Mouse (Mus musculus) liver, embryonic 15.5 days (tissue): ENCODE measurements around the gene Gpam. TPM values are rescaled to one million over a fixed set of nuclear protein-coding genes. Genes with fewer than 3 reads are reported as not detected.
"Not testable (repeated sequence)": the region's sequence is repeated elsewhere in the genome, so short reads cannot be mapped to it uniquely, and the experiment has no call there.

ENCODE experiments used
- ATAC-seq: fragments of 200-750 bp; cut with Nextera tagmentation; 2 replicates; pipeline ENCODE4 v1.8.0; 2017; ENCODE audit warnings: moderate number of reproducible peaks, mild to moderate bottlenecking, moderate library complexity; ENCODE audit not compliant: insufficient read depth
- H3K27ac ChIP-seq: fragments of 300-500 bp; sonication (generic); replicated peaks from 2 replicates; pipeline ENCODE4 v1.5.1; 2015; ENCODE audit warnings: mild to moderate bottlenecking, inconsistent platforms
- H3K27me3 ChIP-seq: fragments of 300-500 bp; sonication (generic); 2 replicates; pipeline ENCODE4 v1.6.1; 2015; ENCODE audit warnings: mild to moderate bottlenecking, inconsistent platforms
- H3K36me3 ChIP-seq: fragments of 300-500 bp; sonication (generic); replicated peaks from 2 replicates; pipeline ENCODE4 v1.6.1; 2015; ENCODE audit warnings: moderate library complexity, mild to moderate bottlenecking, inconsistent platforms
- H3K4me1 ChIP-seq: fragments of 300-500 bp; sonication (generic); replicated peaks from 2 replicates; pipeline ENCODE4 v1.6.1; 2015; ENCODE audit warnings: inconsistent platforms
- H3K4me2 ChIP-seq: fragments of 300-500 bp; sonication (generic); 2 replicates; pipeline ENCODE4 v1.6.1; 2015; ENCODE audit warnings: moderate library complexity, mild to moderate bottlenecking, inconsistent platforms
- H3K4me3 ChIP-seq: fragments of 300-500 bp; sonication (generic); replicated peaks from 2 replicates; pipeline ENCODE4 v1.5.1; 2015; ENCODE audit warnings: mild to moderate bottlenecking, inconsistent platforms
- H3K9ac ChIP-seq: fragments of 300-500 bp; sonication (generic); 2 replicates; pipeline ENCODE4 v1.6.1; 2015; ENCODE audit warnings: moderate library complexity, mild to moderate bottlenecking, inconsistent platforms
- H3K9me3 ChIP-seq: fragments of 300-500 bp; sonication (generic); replicated peaks from 2 replicates; pipeline ENCODE4 v1.6.1; 2016; ENCODE audit warnings: inconsistent platforms
- WGBS: fragments of 180-500 bp; shearing (Covaris S2); methylation state at CpG from one replicate; pipeline ENCODE4 v1.1.7; 2015; ENCODE audit warnings: mixed read lengths; ENCODE audit not compliant: insufficient replicate concordance; 5-methylcytosine and 5-hydroxymethylcytosine counted together
- polyA plus RNA-seq: library from polyadenylated mRNA; unstranded; fragments of >200 nt; fragmentation: Nextera tagmentation; extraction: Ambion mirVana; gene quantifications from 2 replicates; pipeline ENCODE4 v1.2.1, GENCODE M21; 2015

The Gpam gene
- polyA plus RNA-seq, 1 experiment from 2014 or later, result 28.3 TPM

DNA sequence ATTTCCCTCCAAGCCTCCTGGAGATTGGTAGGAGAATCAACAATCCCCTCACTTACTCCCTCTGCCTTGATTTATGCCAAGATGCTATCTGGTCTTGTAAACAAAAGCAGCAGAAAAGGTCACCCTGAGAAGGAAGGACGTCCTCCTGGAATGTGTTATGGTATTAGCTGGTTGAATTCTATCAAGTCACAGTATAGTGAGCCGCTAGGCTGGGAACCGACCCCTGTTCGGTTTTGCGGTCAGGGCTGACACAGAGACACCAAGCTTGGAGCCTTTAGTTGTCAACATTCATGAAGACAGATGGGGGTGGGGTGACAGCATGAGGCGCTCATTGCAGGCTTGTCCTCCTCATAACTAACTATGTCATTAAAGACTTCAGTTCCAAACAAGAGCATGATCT lies 32.8 kb upstream of the Gpam start:
- H3K4me2 ChIP-seq, result no peak overlapping the region
- 62% methylated on average over 6 of the region's 6 CpGs for WGBS

DNA sequence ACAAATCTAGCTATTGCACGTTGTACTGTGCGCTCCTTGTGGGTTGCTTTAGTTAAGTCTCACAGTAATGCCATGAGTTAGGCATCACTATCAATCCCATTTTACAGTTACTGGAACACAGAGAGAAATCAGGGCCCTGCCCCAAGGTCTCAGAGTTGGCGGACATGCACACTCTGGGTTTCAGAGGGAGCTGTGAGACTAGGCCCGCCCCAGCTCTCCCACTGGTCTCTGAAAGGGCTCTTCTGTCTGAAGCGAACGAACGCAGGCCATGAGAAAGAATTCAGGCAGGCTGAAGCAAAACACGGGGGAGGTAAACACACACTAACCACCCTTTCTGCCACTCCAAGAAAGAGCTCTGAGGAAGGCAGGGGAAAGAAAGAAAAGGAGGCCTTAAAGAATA lies 31.6 kb upstream of the Gpam start:
- Histone ChIP-seq H3K9me3 (no peaks in the 10 kb centered on the region), H3K27me3 (no peaks in the 10 kb centered on the region), H3K9ac (no peak overlapping the region), H3K4me3 (no peak overlapping the region), H3K4me1 (no peaks in the 10 kb centered on the region), H3K36me3 (no peaks in the 10 kb centered on the region), H3K4me2 (no peak overlapping the region), H3K27ac (no peak overlapping the region)
- 67% methylated on average over 8 of the region's 8 CpGs for WGBS
- no peak for ATAC-seq

More for the DNA sequence above, 32.8 kb upstream of the Gpam start:
- Histone ChIP-seq H3K4me1 (no peaks in the 10 kb centered on the region), H3K36me3 (no peaks in the 10 kb centered on the region), H3K9me3 (no peaks in the 10 kb centered on the region), H3K27me3 (no peaks in the 10 kb centered on the region), H3K9ac (no peak overlapping the region), H3K27ac (no peak overlapping the region), H3K4me3 (no peak overlapping the region)
- ATAC-seq, result no peak

DNA sequence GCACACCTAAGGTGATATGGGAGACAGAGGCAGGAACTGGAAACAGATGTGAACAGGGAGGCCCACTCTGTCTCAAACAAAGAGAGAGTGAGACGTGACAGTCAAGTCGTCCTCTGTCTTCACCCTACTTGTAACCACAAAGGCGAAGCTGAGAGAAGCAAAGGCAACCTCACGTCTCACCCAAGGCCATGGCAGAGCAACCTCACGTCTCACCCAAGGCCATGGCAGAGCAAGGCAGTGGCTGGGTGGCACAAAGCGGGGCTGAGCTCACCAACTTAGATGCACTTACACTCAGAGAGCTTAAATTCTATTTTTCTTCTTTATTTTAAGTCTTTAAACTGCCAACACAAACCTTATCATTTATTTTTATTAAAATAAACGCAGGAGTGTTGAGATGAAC lies 30.0 kb upstream of the Gpam start:
- Histone ChIP-seq H3K36me3 (no peaks in the 10 kb centered on the region), H3K4me1 (no peaks in the 10 kb centered on the region), H3K27me3 (no peaks in the 10 kb centered on the region), H3K4me2 (no peak overlapping the region), H3K4me3 (no peak overlapping the region), H3K9me3 (no peaks in the 10 kb centered on the region), H3K27ac (no peak overlapping the region), H3K9ac (no peak overlapping the region)
- 61% methylated on average over 7 of the region's 7 CpGs for WGBS
- ATAC-seq, result no peak

DNA sequence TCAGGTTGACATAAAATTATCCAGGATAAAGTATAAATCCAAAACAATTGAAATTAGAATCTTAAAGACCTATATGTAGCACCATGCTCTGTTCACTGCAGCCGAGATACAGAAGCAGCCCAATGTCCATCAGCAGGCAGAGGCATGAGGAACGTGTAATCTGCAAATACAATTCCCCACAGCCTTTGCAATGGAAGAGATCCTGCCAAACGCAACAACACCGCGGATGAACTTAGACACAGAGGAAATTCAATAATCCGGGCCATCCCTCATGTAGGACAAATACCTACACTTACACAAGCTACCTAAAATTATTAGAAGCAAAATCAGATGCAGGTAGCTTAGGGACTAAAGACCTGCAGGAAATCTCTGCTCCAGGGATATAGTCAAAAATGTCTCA lies 25.9 kb upstream of the Gpam start:
- Histone ChIP-seq H3K27ac (no peak overlapping the region), H3K9ac (no peak overlapping the region), H3K27me3 (no peaks in the 10 kb centered on the region), H3K9me3 (no peaks in the 10 kb centered on the region), H3K4me3 (no peak overlapping the region), H3K4me1 (peaks cover 3% of the 10 kb centered on the region), H3K36me3 (no peaks in the 10 kb centered on the region), H3K4me2 (no peak overlapping the region)
- WGBS, result 65% methylated on average over 6 of the region's 6 CpGs
- ATAC-seq, result no peak

DNA sequence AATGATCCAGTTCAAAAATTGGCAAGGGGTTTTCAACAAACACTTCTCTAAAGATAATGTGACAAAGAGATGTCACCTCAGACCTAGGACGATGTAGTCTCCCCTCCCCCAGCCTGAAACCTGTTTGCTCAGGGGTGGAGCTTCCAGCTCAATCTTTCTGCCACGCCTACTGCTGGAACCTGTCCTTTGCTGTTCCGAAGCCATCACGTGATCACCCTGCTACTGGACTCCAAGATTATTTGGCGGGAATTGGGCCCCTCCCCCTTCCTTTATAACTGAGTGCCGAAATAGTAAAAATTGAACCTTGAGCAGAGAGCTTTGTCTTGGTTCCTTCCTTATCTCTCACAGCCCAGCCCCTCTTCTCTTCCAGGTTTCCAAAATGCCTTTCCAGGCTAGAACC lies 25.2 kb upstream of the Gpam start:
- 41% methylated on average over 6 of the region's 6 CpGs for WGBS

DNA sequence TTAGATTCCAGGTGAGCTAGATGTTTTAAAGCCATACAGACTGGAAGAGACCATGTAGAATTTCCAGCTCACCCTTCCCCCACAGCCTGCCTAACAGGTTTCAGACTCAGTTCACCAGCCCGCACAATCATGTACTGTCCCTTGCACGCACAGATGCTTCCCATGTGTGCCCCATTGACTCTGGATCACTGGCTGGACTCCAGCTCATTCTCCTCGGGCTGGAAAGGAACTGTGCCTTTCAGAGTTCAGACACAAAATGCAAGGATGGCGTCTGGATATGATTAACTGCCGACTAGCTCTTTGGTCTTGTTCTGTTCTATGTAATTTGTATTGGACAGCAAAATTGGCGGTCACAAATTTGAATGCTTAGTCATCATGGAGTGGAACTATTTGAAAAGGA lies 22.6 kb upstream of the Gpam start:
- H3K27me3 ChIP-seq, result no peaks in the 10 kb centered on the region
- H3K4me3 ChIP-seq, result no peak overlapping the region
- no peak overlapping the region for H3K27ac ChIP-seq
- H3K4me2 ChIP-seq, result no peak overlapping the region
- no peaks in the 10 kb centered on the region for H3K9me3 ChIP-seq
- WGBS, result 60% methylated on average over 6 of the region's 6 CpGs
- H3K4me1 ChIP-seq, result peaks cover 9% of the 10 kb centered on the region
- ATAC-seq, result no peak
- H3K9ac ChIP-seq, result no peak overlapping the region
- H3K36me3 ChIP-seq, result no peaks in the 10 kb centered on the region

More for the DNA sequence above, 25.2 kb upstream of the Gpam start:
- not testable (repeated sequence) for H3K9ac ChIP-seq, H3K27me3 ChIP-seq, ATAC-seq, H3K4me1 ChIP-seq, H3K27ac ChIP-seq, H3K4me3 ChIP-seq, H3K4me2 ChIP-seq, H3K9me3 ChIP-seq, H3K36me3 ChIP-seq

DNA sequence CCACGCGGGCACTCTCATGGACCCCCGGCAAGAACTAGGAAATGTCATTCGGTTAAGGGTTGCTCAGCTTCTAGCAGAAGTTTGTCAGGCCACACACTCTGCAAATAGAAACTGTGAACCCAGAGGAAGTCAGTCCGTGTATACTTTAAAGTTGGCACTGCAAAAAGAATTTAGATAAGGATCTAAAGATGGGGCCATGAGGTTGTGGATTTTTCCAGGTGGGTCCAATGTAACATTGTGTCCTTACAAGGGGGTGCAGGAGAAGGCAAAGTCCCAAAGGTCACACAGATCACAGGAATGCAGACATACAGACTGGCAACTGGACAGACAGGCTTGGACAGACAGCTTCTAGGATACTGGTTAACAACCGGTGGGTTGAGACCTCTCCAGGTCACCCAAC lies 21.1 kb upstream of the Gpam start:
- no peaks in the 10 kb centered on the region for H3K27me3 ChIP-seq

DNA sequence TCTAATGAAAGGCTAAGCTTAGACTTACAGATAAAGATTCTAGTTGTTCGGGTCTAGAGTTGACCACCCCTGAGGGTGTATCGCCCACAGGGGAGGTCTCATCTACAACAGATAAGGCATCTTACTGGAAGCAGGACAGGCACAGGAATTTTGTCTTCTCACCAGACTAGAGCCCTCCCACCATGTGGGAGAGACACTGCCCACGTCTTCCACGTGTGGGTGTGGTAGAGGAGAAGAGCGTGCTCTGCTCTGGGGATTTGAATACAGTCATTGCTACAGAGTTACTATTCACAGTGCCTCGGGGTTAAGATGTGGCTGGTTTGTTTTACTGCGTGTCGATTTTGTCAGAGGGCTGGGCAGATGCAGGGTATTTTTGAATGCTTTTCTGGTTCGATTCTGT lies 20.5 kb upstream of the Gpam start:
- WGBS, result 55% methylated on average over 9 of the region's 9 CpGs
- Histone ChIP-seq H3K36me3 (no peaks in the 10 kb centered on the region), H3K27ac (no peak overlapping the region; the same call in 1 of the 2 replicates), H3K9me3 (no peaks in the 10 kb centered on the region), H3K9ac (no peak overlapping the region), H3K4me3 (no peak overlapping the region), H3K4me2 (no peak overlapping the region), H3K27me3 (no peaks in the 10 kb centered on the region), H3K4me1 (peaks cover 17% of the 10 kb centered on the region)
- no peak for ATAC-seq

More for the DNA sequence above, 21.1 kb upstream of the Gpam start:
- no peaks in the 10 kb centered on the region for H3K9me3 ChIP-seq
- H3K9ac ChIP-seq, result no peak overlapping the region
- no peak overlapping the region for H3K4me3 ChIP-seq
- H3K4me2 ChIP-seq, result no peak overlapping the region
- no peak for ATAC-seq
- H3K36me3 ChIP-seq, result no peaks in the 10 kb centered on the region
- no peak overlapping the region; the same call in 1 of the 2 replicates for H3K27ac ChIP-seq
- WGBS, result 53% methylated on average over 6 of the region's 6 CpGs
- H3K4me1 ChIP-seq, result peaks cover 17% of the 10 kb centered on the region

DNA sequence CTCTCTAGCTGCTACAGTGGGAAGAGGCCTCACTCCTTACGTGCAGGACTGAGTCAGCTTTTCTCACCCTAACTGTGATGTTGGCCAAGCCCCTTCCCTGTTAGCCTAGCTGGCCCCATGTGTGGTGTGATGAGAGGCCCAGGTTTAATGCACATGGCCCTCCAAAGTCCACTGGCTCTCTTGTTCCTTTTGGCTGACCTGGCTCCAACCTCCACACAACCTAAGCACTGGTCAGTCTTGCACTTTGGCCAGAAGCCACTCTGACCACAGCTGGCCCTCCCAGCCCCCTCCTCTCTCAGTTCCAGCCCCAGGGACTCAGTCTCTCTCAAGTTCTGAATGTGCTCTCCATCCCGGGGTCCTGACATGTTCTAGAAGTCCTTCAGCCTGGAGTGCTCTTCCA lies 18.1 kb upstream of the Gpam start:
- Histone ChIP-seq H3K4me3 (no peak overlapping the region), H3K4me2 (no peak overlapping the region), H3K4me1 (peaks cover 17% of the 10 kb centered on the region), H3K9me3 (no peaks in the 10 kb centered on the region), H3K36me3 (no peaks in the 10 kb centered on the region), H3K27ac (no peak overlapping the region), H3K27me3 (no peaks in the 10 kb centered on the region), H3K9ac (no peak overlapping the region)
- 23% methylated on average over 2 of the region's 2 CpGs for WGBS
- ATAC-seq, result peak; percentile 59

DNA sequence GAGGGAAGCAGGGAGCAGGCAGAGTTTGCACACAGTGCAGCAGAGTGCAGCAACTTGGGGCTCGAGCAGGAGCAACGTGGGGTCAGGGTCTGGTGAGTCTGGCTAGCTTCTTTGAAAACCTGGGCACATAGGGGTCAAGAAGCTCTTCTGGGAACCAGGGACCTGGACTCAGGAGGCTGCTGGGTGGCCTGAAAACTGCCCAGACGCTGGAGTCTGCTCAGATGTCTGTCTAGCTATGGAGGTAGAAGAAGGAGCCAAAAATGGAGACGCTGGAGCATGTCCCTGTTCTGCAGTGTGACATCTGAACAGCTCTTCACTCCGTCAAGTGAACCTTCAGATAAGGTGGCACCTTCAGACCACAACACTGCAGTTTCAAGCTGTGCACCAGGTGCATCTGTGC lies 17.7 kb upstream of the Gpam start:
- Histone ChIP-seq H3K9ac (no peak overlapping the region), H3K4me2 (no peak overlapping the region), H3K9me3 (no peaks in the 10 kb centered on the region), H3K27ac (no peak overlapping the region), H3K4me3 (no peak overlapping the region), H3K36me3 (no peaks in the 10 kb centered on the region), H3K4me1 (peaks cover 17% of the 10 kb centered on the region), H3K27me3 (no peaks in the 10 kb centered on the region)
- no peak for ATAC-seq
- 48% methylated on average over 5 of the region's 5 CpGs for WGBS

DNA sequence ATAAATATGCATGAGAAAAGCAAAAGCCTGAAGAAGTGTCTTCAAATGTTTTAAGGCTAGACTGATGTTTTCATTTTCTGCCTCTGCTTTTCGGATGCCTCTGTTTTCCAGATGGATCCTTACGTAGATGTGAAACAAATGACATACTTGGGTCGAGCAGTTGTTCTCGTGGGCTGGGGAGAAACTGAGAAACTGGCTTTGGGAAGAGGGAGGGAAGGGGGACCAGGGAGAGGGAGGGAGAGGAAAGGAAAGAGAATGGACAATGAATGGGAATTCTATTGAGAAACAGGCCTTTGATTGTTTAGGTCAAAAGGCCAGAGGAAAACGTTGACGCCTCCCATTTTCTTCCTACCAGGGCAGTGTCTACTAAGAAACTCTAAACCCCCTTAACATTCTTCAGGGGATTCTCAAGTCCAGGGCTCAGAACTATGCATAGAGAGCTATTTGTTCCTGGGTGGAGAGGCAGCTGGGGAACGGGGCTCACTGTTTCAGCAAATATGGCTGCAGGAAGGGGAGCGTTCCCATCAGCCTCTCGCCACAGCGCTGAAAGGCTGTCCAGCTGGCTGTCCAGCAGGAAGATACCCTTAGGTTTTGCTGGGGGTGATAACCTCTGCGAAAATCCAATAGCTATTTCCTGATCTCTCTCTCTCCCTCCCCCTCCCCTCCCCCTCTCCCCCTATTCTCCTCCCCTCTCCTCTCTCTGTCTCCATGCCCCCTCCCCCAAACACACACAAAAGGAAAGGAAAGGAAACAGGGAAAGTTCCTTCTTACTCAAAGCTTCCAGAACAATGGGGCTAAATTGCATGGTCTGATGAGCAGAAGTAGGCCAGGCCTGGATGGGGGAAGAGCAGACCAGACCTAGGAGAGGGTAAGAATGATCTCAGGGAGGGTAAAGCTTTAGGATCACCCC lies 16.6 kb upstream of the Gpam start:
- peaks cover 22% of the 10 kb centered on the region for H3K4me1 ChIP-seq
- no peaks in the 10 kb centered on the region for H3K9me3 ChIP-seq
- no peak for ATAC-seq
- H3K4me3 ChIP-seq, result no peak overlapping the region
- no peak overlapping the region for H3K27ac ChIP-seq
- no peak overlapping the region for H3K4me2 ChIP-seq
- H3K9ac ChIP-seq, result no peak overlapping the region
- no peaks in the 10 kb centered on the region for H3K36me3 ChIP-seq
- no peaks in the 10 kb centered on the region for H3K27me3 ChIP-seq
- WGBS, result 36% methylated on average over 11 of the region's 11 CpGs

DNA sequence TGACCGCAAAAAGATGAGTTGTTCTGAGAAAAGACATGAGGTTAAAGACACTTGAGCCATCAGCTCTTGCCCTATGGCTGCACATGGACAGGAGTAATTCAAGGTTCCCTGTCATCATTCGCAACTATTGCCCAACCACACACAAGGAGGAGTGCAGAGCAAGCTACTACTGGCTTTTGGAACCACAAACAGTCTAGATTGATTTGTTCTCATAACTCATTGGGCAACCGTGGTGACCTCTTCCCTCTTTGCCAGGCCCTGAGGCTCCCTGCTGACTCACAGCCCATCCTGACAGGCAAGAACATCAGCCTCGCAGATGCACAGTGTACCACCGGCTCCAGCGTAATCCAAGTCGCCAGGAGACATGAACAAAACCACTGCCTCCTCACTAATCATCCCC lies 12.3 kb upstream of the Gpam start:
- WGBS, result 51% methylated on average over 7 of the region's 7 CpGs
- no peak overlapping the region for H3K9ac ChIP-seq
- no peaks in the 10 kb centered on the region for H3K36me3 ChIP-seq
- no peaks in the 10 kb centered on the region for H3K9me3 ChIP-seq
- peak; percentile 67 for ATAC-seq
- no peak overlapping the region for H3K4me2 ChIP-seq
- peaks cover 21% of the 10 kb centered on the region for H3K4me1 ChIP-seq
- H3K4me3 ChIP-seq, result no peak overlapping the region
- H3K27ac ChIP-seq, result no peak overlapping the region
- H3K27me3 ChIP-seq, result no peaks in the 10 kb centered on the region
